15 mouse cellular contexts compared by ENCODE assay signal in the genomic region with DNA sequence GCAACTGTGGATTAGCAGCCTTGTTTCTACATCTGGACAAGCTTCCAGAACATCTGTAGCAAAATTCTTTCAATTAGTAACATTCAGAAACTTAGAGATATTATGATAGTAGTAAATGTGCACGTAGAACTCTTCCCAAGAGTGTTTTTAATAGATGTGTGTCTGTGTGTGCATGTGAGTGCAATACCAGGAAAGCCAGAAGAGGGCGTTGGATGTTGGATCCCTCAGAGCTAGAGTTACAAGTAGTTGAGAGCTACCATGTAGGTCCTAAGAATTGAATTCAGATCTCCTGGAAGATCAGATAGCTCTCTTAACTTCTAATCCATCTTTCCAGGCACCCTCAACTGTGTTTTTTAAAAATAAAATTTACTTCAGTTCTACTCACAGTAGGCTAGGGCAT. TPM values are rescaled to one million over a fixed set of nuclear protein-coding genes. Genes with fewer than 3 reads are reported as not detected.
DNase-seq lines count a peak whose midpoint lies in the region; ATAC-seq and TF ChIP-seq lines count a peak whose summit lies in the region.
"Had no signal": no experiment of that assay in that cellular context is flagged by ENCODE, and none has a peak within 500 bp of the region (broad histone marks: within the 10 kb centered on the region; RNA-seq: fewer than 3 reads in every experiment).

No protein-coding gene starts in this region.

- no peak overlapping the region for H3K4me3 ChIP-seq in kidney, postnatal 0 days (replicated peaks; ENCODE audit: low read depth, low read length)
- no peak overlapping the region for H3K4me3 ChIP-seq in kidney, embryonic 15.5 days (replicated peaks)
- H3K4me3 ChIP-seq: embryonic facial prominence, embryonic 10.5 days; limb, embryonic 12.5 days; lung, embryonic 15.5 days; megakaryocyte, embryonic 14.5 days; myocyte had no signal

- H3K27me3 ChIP-seq in kidney, postnatal 0 days (ENCODE audit: insufficient read depth, low read length) = no peaks in the 10 kb centered on the region
- no peaks in the 10 kb centered on the region for H3K27me3 ChIP-seq in kidney, embryonic 15.5 days
- H3K27me3 ChIP-seq: limb, embryonic 12.5 days; lung, embryonic 15.5 days; megakaryocyte, embryonic 14.5 days had no signal

- TF ChIP-seq CTCF in kidney, postnatal 0 days (IDR thresholded peaks at IDR 0.05; ENCODE audit: low read depth) = peak; percentile 37

- WGBS in kidney, postnatal 0 days = 78% methylated on average over 2 of the region's 2 CpGs
- 80% methylated on average over 2 of the region's 2 CpGs for WGBS in kidney, embryonic 15.5 days

- H3K4me1 ChIP-seq in kidney, postnatal 0 days (replicated peaks; ENCODE audit: insufficient read depth, low read length) = peaks cover 25% of the 10 kb centered on the region
- H3K4me1 ChIP-seq in kidney, embryonic 15.5 days = peaks cover 46% of the 10 kb centered on the region

- H3K27ac ChIP-seq in kidney, postnatal 0 days = no peak overlapping the region
- H3K27ac ChIP-seq in kidney, embryonic 15.5 days = no peak overlapping the region
- H3K27ac ChIP-seq: embryonic facial prominence, embryonic 10.5 days; limb, embryonic 12.5 days; lung, embryonic 15.5 days had no signal

- no peak overlapping the region for H3K4me2 ChIP-seq in kidney, postnatal 0 days (ENCODE audit: low read length)
- no peak overlapping the region for H3K4me2 ChIP-seq in kidney, embryonic 15.5 days
- H3K4me2 ChIP-seq: limb, embryonic 12.5 days; lung, embryonic 15.5 days had no signal

- DNase-seq in kidney, postnatal 0 days (ENCODE audit: low spot score) = no peak
- no peak for DNase-seq in kidney, adult 18-20 months
- DNase-seq in 3T3-L1 (ENCODE audit: low read depth, low spot score) (peak; percentile 59), adipocyte (ENCODE audit: low spot score) (peak; percentile 7)
- peak; percentile 38 for DNase-seq in B cell, adult 2 months
- DNase-seq: heart, postnatal 14 days had no signal

- H3K36me3 ChIP-seq in kidney, postnatal 0 days (ENCODE audit: insufficient read depth, low read length) = no peaks in the 10 kb centered on the region
- H3K36me3 ChIP-seq in kidney, embryonic 15.5 days = no peaks in the 10 kb centered on the region
- H3K36me3 ChIP-seq: embryonic facial prominence, embryonic 10.5 days; limb, embryonic 12.5 days; lung, embryonic 15.5 days had no signal

- no peak for ATAC-seq in kidney, postnatal 0 days (replicated peaks; ENCODE audit: low FRiP score, low read depth)
- no peak for ATAC-seq in kidney, embryonic 15.5 days (replicated peaks; ENCODE audit: low FRiP score)
- ATAC-seq in monocyte, adult 5-6 weeks (replicated peaks; ENCODE audit: insufficient number of reproducible peaks, low FRiP score, low TSS enrichment, poor library complexity, severe bottlenecking) = no peak
- ATAC-seq: inflammation-experienced regulatory T-cells, adult 6 months had no signal

- H3K9ac ChIP-seq in kidney, postnatal 0 days (ENCODE audit: low read depth, low read length) = no peak overlapping the region
- no peak overlapping the region for H3K9ac ChIP-seq in kidney, embryonic 15.5 days
- H3K9ac ChIP-seq: limb, embryonic 12.5 days; lung, embryonic 15.5 days had no signal

- no peaks in the 10 kb centered on the region for H3K9me3 ChIP-seq in kidney, postnatal 0 days (replicated peaks; ENCODE audit: low read length)
- H3K9me3 ChIP-seq in kidney, embryonic 15.5 days (replicated peaks) = no peaks in the 10 kb centered on the region
- H3K9me3 ChIP-seq: embryonic facial prominence, embryonic 10.5 days; limb, embryonic 12.5 days; lung, embryonic 15.5 days; megakaryocyte, embryonic 14.5 days had no signal

RNA-seq across cellular contexts. Expression of a gene that starts 4.1 kb away (rescaled TPM):
- polyA plus RNA-seq in kidney, postnatal 0 days (2015; fragmentation: Nextera tagmentation; extraction: Ambion mirVana) = 29.0 and 32.2 TPM in 2 replicates
- polyA plus RNA-seq in kidney, embryonic 15.5 days (2015; fragmentation: Nextera tagmentation; extraction: Ambion mirVana) = 32.7 and 33.3 TPM in 2 replicates
- 37.0 to 57.3 TPM (median 48.3 TPM) in 3 replicates for total RNA-seq in monocyte, adult 5-6 weeks (2017)

RNA-seq across cellular contexts. Expression of a gene that starts 4.3 kb away (rescaled TPM):
- 0.08 and 0.11 TPM in 2 replicates for polyA plus RNA-seq in kidney, postnatal 0 days (2015; fragmentation: Nextera tagmentation; extraction: Ambion mirVana)
- 0.04 TPM in 1 of 2 replicates, not detected in the other for polyA plus RNA-seq in kidney, embryonic 15.5 days (2015; fragmentation: Nextera tagmentation; extraction: Ambion mirVana)
- total RNA-seq in monocyte, adult 5-6 weeks (2017) = not detected in 3 replicates
- total RNA-seq: adrenal gland, adult 18-20 months; heart, postnatal 14 days had no signal
- polyA plus RNA-seq: inflammation-experienced regulatory T-cells, adult 6 months; myocyte had no signal

Comparison
In these comparisons a context has a peak if more than half of its experiments do, and no peak if none do; other contexts are left out.
1. DNase-seq: peak in 3T3-L1 (single experiment), B cell, adult 2 months (2 of 2) and adipocyte (single experiment); none in kidney, postnatal 0 days (single experiment) and kidney, adult 18-20 months (single experiment).